Mouse (Mus musculus) limb, embryonic 12.5 days (tissue): ENCODE results near the gene Pth. TPM values are rescaled to one million over a fixed set of nuclear protein-coding genes. Genes with fewer than 3 reads are reported as not detected.

Experiments used
- ATAC-seq: fragments of 200-750 bp; cut with Nextera tagmentation; 2 replicates; pipeline ENCODE4 v1.8.0; 2017; ENCODE audit warnings: low read depth, moderate TSS enrichment; ENCODE audit not compliant: insufficient number of reproducible peaks, insufficient read depth, low FRiP score, low TSS enrichment
- H3K27ac ChIP-seq: fragments of 300-500 bp; sonication (generic); 2 replicates; pipeline ENCODE4 v1.5.1; 2016; ENCODE audit warnings: mild to moderate bottlenecking, moderate library complexity
- H3K27me3 ChIP-seq: fragments of 300-500 bp; sonication (generic); 2 replicates; pipeline ENCODE4 v1.6.1; 2016; ENCODE audit warnings: mild to moderate bottlenecking, moderate library complexity
- H3K36me3 ChIP-seq: fragments of 300-500 bp; sonication (generic); 2 replicates; pipeline ENCODE4 v1.6.1; 2016; ENCODE audit warnings: mild to moderate bottlenecking, moderate library complexity
- H3K4me1 ChIP-seq: fragments of 300-500 bp; sonication (generic); replicated peaks from 2 replicates; pipeline ENCODE4 v1.6.1; 2016
- H3K4me2 ChIP-seq: fragments of 300-500 bp; sonication (generic); 2 replicates; pipeline ENCODE4 v1.6.1; 2016; ENCODE audit warnings: mild to moderate bottlenecking, moderate library complexity
- H3K4me3 ChIP-seq: fragments of 300-500 bp; sonication (generic); replicated peaks from 2 replicates; pipeline ENCODE4 v1.5.1; 2016; ENCODE audit warnings: mild to moderate bottlenecking
- H3K9ac ChIP-seq: fragments of 300-500 bp; sonication (generic); replicated peaks from 2 replicates; pipeline ENCODE4 v1.6.1; 2016; ENCODE audit warnings: mild to moderate bottlenecking, moderate library complexity
- H3K9me3 ChIP-seq: fragments of 300-500 bp; sonication (generic); 2 replicates; pipeline ENCODE4 v1.6.1; 2016; ENCODE audit warnings: mild to moderate bottlenecking, moderate library complexity
- WGBS: fragments of 180-500 bp; shearing (Covaris S2); methylation state at CpG from one replicate; pipeline ENCODE4 v1.1.7; 2016; 5-methylcytosine and 5-hydroxymethylcytosine counted together
- polyA plus RNA-seq: library from polyadenylated mRNA; unstranded; fragments of >200 nt; fragmentation: Nextera tagmentation; extraction: Ambion mirVana; gene quantifications from 2 replicates; pipeline ENCODE4 v1.2.1, GENCODE M21; 2016

Gene Pth
- not detected in 2 replicates for polyA plus RNA-seq

DNA sequence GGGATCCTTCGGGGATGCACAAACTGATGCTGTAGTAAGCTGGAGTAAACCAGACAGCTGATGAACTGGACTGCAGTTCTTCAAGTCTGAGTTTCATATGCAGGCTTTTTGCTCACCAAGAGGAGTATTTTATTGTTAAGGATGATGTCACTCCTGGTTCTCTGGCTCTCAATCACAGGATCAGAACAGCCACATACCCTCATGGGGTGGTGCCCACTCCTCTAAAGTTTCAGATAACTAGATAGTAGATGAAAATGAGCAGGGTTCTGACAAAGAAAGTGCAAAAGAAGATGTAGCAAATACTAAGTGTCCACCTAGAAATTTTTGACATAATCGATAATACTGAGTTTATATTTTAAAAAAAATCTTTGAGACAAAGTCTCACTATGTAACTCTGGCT, at the start of gene Pth:
Gene Pth (minus strand): TSS at position 101 of the 400 bp plus-strand sequence.
- no peak within 1 kb of the TSS for H3K27ac ChIP-seq
- WGBS: 87% methylated on average over 2 of the region's 2 CpGs
- H3K4me3 ChIP-seq: no peak within 1 kb of the TSS
- no peaks in the 10 kb centered on the region for H3K27me3 ChIP-seq
- no peak for ATAC-seq
- no peaks in the 10 kb centered on the region for H3K4me1 ChIP-seq
- H3K9me3 ChIP-seq: no peaks in the 10 kb centered on the region
- no peaks in the 10 kb centered on the region for H3K36me3 ChIP-seq
- H3K4me2 ChIP-seq: no peak within 1 kb of the TSS
- no peak within 1 kb of the TSS for H3K9ac ChIP-seq

DNA sequence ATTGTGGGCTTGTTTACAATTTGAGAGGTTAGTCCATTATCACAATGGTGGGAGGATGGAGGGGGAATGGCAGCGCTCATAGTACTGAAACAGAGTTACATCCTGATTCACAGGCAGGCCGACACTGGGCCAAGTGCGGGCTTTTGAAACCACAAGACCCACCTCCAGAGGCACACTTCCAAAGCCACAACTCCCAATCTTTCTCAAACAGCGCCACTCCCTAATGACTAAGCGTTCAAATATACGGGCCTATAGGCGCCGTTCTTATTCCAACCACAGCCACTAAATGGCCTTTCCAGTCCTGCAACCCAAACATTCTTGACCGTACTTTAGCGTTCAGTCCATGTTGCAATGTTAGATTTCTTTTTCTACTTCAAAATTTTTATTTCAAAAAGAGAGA, 47.9 kb upstream of the Pth start:
- Histone ChIP-seq H3K36me3 (no peaks in the 10 kb centered on the region), H3K4me3 (no peak overlapping the region), H3K4me1 (no peaks in the 10 kb centered on the region), H3K27me3 (no peaks in the 10 kb centered on the region), H3K27ac (no peak overlapping the region), H3K9ac (no peak overlapping the region), H3K9me3 (no peaks in the 10 kb centered on the region), H3K4me2 (no peak overlapping the region)
- WGBS: 88% methylated on average over 10 of the region's 10 CpGs
- ATAC-seq: no peak

DNA sequence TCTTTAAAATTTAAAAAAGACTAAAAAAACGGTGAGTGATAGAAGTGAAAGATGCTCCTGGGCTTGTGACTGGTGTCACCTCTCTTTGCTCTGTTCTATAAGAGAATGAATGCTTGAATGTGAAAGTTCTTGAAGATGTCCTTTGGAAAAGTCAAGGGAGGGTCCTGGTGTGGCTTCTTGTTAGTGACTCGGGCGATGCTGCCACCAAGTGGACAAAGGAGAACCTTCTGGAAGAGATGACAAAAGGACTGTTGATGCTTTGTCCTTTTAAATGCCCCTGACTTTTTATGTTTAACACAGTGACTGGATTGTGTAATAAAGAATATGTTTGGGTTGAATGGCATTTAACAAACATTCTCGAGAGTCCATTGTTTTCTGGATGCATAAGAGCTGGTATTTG, 45.9 kb upstream of the Pth start:
- Histone ChIP-seq H3K27me3 (no peaks in the 10 kb centered on the region), H3K4me2 (no peak overlapping the region), H3K27ac (no peak overlapping the region), H3K4me3 (no peak overlapping the region), H3K36me3 (no peaks in the 10 kb centered on the region), H3K4me1 (no peaks in the 10 kb centered on the region), H3K9ac (no peak overlapping the region), H3K9me3 (no peaks in the 10 kb centered on the region)
- 26% methylated on average over 4 of the region's 4 CpGs for WGBS
- ATAC-seq: no peak

DNA sequence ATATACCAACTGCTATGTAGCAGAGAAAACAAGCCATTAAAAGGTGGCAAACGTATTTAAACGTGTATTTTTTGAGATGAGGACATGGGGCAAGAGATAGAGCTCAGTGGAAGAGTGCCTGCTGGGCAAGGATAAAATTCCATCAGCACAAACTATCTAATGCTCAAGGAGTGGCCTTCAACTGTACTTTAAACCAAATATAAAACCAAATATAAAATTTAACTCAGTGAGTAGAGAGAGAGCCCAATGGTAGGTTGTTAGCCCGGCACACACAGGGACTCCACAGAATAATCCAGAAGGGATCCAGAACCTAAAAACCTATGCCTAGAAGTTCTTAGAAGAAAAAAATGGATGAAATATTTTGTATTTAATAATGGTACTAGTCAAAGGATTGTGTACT, 45.1 kb upstream of the Pth start:
- Histone ChIP-seq H3K36me3 (no peaks in the 10 kb centered on the region), H3K9me3 (no peaks in the 10 kb centered on the region), H3K27me3 (no peaks in the 10 kb centered on the region), H3K4me3 (no peak overlapping the region), H3K4me2 (no peak overlapping the region), H3K27ac (no peak overlapping the region), H3K4me1 (no peaks in the 10 kb centered on the region), H3K9ac (no peak overlapping the region)
- WGBS: 84% methylated on average over 3 of the region's 3 CpGs
- no peak for ATAC-seq

- H3K27me3 ChIP-seq: no peaks in the 10 kb centered on the region
- H3K4me1 ChIP-seq: no peaks in the 10 kb centered on the region
- H3K9me3 ChIP-seq: no peaks in the 10 kb centered on the region
- H3K36me3 ChIP-seq: no peaks in the 10 kb centered on the region
- no peak overlapping the region for H3K4me2 ChIP-seq
- no peak overlapping the region for H3K4me3 ChIP-seq
- no peak for ATAC-seq
- no peak overlapping the region for H3K27ac ChIP-seq
- 80% methylated on average over 4 of the region's 4 CpGs for WGBS
- no peak overlapping the region for H3K9ac ChIP-seq
These were observed 44.5 kb upstream of the Pth start for GRCm38 (mm10) chr7:113432891-113433290.

DNA sequence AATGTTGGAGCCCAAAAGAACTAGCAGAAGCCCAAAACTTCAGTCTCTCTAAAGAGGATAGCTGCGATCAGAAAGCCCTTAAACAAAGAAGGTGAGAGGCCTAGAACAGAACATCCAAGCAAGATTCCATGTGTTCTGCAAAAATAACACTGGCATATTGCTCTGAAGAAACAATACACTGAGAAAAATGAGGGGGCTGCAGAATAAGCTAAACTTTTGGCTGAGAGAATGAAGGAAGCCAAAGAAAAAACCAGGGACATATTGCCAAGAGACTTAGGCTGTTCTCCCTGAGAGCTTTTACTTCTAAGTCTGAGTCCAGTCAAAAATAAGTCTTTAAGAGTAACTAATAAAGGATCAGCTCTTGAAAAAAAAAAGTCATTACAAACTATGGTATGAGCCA, 32.4 kb upstream of the Pth start:
- ATAC-seq: no peak
- H3K9me3 ChIP-seq: no peaks in the 10 kb centered on the region
- H3K27ac ChIP-seq: no peak overlapping the region
- H3K27me3 ChIP-seq: no peaks in the 10 kb centered on the region
- no peak overlapping the region for H3K4me3 ChIP-seq
- no peak overlapping the region for H3K9ac ChIP-seq
- H3K4me2 ChIP-seq: no peak overlapping the region
- no peaks in the 10 kb centered on the region for H3K4me1 ChIP-seq
- H3K36me3 ChIP-seq: no peaks in the 10 kb centered on the region
- 97% methylated on average over 1 of the region's 1 CpGs for WGBS

- no peak overlapping the region for H3K4me2 ChIP-seq
- no peaks in the 10 kb centered on the region for H3K36me3 ChIP-seq
- no peak overlapping the region for H3K27ac ChIP-seq
- H3K4me1 ChIP-seq: no peaks in the 10 kb centered on the region
- no peak overlapping the region for H3K4me3 ChIP-seq
- H3K9ac ChIP-seq: no peak overlapping the region
- H3K27me3 ChIP-seq: no peaks in the 10 kb centered on the region
- WGBS: 37% methylated on average over 4 of the region's 4 CpGs
- H3K9me3 ChIP-seq: no peaks in the 10 kb centered on the region
- ATAC-seq: no peak
These were observed 30.9 kb upstream of the Pth start for GRCm38 (mm10) chr7:113419070-113419782.

GRCm38 (mm10) chr7:113416536-113416935, 28.2 kb upstream of the Pth start:
- 80% methylated on average over 1 of the region's 1 CpGs for WGBS

DNA sequence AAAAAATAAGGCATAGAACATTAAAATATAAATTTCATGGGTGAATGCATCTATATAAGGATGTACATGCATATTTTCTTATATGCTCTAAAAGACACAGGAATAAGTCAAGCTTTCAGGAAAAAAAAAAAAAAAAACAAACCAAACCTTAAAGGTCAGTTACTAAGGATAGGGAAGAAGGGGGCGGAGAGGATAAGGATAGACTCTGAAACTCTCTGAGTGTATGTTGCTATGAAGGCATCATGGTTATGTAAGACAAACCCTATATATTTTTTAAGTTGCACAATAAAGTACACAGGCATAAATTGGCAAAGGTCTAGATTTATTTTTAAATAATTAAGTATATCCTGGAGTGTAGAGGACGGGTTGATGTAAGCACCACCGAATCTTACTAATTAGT, 26.9 kb upstream of the Pth start:
- Histone ChIP-seq H3K9ac (no peak overlapping the region), H3K9me3 (no peaks in the 10 kb centered on the region), H3K27me3 (no peaks in the 10 kb centered on the region), H3K4me1 (no peaks in the 10 kb centered on the region), H3K36me3 (no peaks in the 10 kb centered on the region), H3K4me2 (no peak overlapping the region), H3K4me3 (no peak overlapping the region), H3K27ac (no peak overlapping the region)
- 86% methylated on average over 3 of the region's 3 CpGs for WGBS
- ATAC-seq: no peak

More at GRCm38 (mm10) chr7:113416536-113416935, 28.2 kb upstream of the Pth start:
- H3K36me3 ChIP-seq: no peaks in the 10 kb centered on the region
- no peak overlapping the region for H3K27ac ChIP-seq
- no peaks in the 10 kb centered on the region for H3K4me1 ChIP-seq
- no peak for ATAC-seq
- no peak overlapping the region for H3K4me3 ChIP-seq
- no peaks in the 10 kb centered on the region for H3K27me3 ChIP-seq
- H3K9me3 ChIP-seq: no peaks in the 10 kb centered on the region
- no peak overlapping the region for H3K4me2 ChIP-seq
- H3K9ac ChIP-seq: no peak overlapping the region

- no peaks in the 10 kb centered on the region for H3K36me3 ChIP-seq
- no peak overlapping the region for H3K9ac ChIP-seq
- H3K27me3 ChIP-seq: no peaks in the 10 kb centered on the region
- WGBS: 59% methylated on average over 5 of the region's 5 CpGs
- H3K4me1 ChIP-seq: no peaks in the 10 kb centered on the region
- no peaks in the 10 kb centered on the region for H3K9me3 ChIP-seq
- H3K4me2 ChIP-seq: no peak overlapping the region
- H3K4me3 ChIP-seq: no peak overlapping the region
- no peak overlapping the region for H3K27ac ChIP-seq
- ATAC-seq: no peak
These were observed 20.3 kb upstream of the Pth start for GRCm38 (mm10) chr7:113408712-113409111.

GRCm38 (mm10) chr7:113398083-113398482, 9.7 kb upstream of the Pth start:
- Histone ChIP-seq H3K4me2 (no peak overlapping the region), H3K27me3 (no peaks in the 10 kb centered on the region)
- no peak for ATAC-seq

GRCm38 (mm10) chr7:113396661-113397060, 8.3 kb upstream of the Pth start:
- ATAC-seq: no peak
- Histone ChIP-seq H3K36me3 (no peaks in the 10 kb centered on the region), H3K4me2 (no peak overlapping the region), H3K9ac (no peak overlapping the region), H3K4me3 (no peak overlapping the region), H3K9me3 (no peaks in the 10 kb centered on the region), H3K27me3 (no peaks in the 10 kb centered on the region), H3K4me1 (no peaks in the 10 kb centered on the region), H3K27ac (no peak overlapping the region)
- 90% methylated on average over 4 of the region's 4 CpGs for WGBS

More at GRCm38 (mm10) chr7:113398083-113398482, 9.7 kb upstream of the Pth start:
- Histone ChIP-seq H3K27ac (no peak overlapping the region), H3K36me3 (no peaks in the 10 kb centered on the region), H3K4me3 (no peak overlapping the region), H3K9me3 (no peaks in the 10 kb centered on the region), H3K4me1 (no peaks in the 10 kb centered on the region), H3K9ac (no peak overlapping the region)
